Mouse (Mus musculus) megakaryocyte-erythroid progenitor cell, adult 5-6 weeks (primary cell): Measurements from ENCODE around the gene 4833427G06Rik. TPM values are rescaled to one million over a fixed set of nuclear protein-coding genes. Genes with fewer than 3 reads are reported as not detected.
"Not testable (repeated sequence)": the region's sequence is repeated elsewhere in the genome, so short reads cannot be mapped to it uniquely, and the experiment has no call there.

Source experiments
- ATAC-seq: replicated peaks from 2 replicates; pipeline ENCODE4 v1.8.0; 2016; ENCODE audit warnings: mild to moderate bottlenecking, inconsistent platforms; ENCODE audit not compliant: severe bottlenecking, poor library complexity, low FRiP score, low TSS enrichment
- total RNA-seq, 2 experiments: library from RNA; stranded (forward) in 1 of 2; stranded (reverse) in 1 of 2; fragments of 200-1000, 215-1000 nt in 1 of 2; fragments of >200 nt in 1 of 2; fragmentation: Nextera tagmentation in 1 of 2; gene quantifications; 2 replicates each; pipeline ENCODE4 v1.2.3; 2014 to 2017

4833427G06Rik gene
- total RNA-seq (2014; fragmentation: Nextera tagmentation): not detected in 2 replicates
- total RNA-seq (2017): not detected in 2 replicates

- ATAC-seq: 0 out of 2 replicates have a peak, but pooled peaks have one; percentile 34
These were observed at the start of gene 4833427G06Rik for GRCm38 (mm10) chr9:51101756-51102425. TSS of gene 4833427G06Rik (minus strand) at chr9:51102078.

DNA sequence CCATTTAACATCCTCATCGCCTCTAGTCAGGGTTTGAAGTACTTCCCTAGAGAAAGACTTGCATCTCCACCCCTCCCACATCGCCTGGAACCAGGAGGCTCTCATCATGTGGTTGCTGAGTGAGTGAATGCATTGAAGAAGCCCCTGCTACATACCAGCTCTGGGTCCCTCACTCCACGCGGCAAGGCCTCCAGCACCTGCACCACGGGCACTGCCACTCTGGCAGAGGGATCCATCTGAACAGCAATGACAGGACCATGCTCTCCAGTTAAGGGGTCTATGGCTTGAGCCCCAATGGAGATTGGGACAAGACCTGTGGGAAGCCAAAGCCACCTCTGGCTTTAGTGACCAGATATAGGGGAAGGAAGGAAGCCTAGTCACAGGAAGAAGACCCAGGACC lies 45.4 kb upstream of the 4833427G06Rik start:
- ATAC-seq: no peak

DNA sequence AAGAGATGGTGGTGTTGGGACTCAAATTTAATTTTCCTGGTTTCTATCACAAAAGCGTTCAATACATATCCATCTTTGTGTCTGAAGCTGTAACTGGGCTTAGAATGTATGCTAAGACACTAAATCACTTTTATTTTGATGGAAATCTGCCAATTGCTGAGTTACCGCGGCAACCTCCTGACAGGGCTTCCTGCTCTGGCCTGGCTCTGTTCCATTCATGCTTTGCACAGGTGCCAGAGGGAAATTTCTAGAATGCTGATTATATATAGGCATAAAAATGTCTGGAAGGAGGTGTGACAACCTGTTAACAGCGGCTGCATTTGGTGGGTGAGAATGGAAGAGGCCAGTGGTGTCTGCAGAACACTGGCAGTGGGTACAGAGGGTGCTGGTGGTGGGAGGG lies 44.6 kb upstream of the 4833427G06Rik start:
- no peak for ATAC-seq

DNA sequence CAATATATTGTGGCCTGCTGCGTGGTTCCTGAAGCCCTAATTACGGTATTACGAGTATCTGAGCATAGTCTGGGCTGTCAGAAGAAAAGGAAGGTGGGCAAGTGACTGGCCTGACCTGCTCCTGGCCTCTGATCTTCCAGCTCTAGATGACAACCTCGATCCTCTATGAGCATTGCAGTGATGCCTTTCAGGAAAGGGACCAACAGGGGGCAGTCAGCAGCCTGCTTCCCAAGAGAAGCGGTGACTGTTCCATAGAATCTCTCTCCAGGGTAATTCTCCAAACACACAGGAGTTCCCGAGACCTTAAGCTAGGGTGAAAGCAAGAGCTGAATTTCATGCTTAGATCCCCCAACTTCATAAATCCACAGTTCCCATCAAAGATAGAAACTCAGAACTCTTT lies 42.3 kb upstream of the 4833427G06Rik start:
- ATAC-seq: no peak

DNA sequence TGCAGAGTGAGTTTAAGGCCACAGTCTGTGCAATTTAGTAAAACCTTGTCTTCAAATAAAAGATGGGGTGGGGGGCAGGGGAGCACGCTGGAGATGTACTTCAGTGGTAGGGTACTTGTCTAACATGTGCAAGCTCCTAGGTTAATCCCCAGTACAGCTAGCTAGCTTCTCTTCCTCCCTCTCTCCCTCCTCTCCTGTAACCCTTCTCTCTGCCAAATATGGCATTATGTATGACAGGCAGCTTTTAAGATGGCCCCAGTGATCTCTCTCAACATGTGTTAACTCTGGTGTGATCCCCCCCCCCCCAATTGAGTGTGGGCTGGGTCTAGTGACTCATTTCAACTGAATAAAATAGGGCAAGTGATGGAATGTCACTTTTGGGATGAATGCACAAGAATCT lies 41.6 kb upstream of the 4833427G06Rik start:
- no peak for ATAC-seq

DNA sequence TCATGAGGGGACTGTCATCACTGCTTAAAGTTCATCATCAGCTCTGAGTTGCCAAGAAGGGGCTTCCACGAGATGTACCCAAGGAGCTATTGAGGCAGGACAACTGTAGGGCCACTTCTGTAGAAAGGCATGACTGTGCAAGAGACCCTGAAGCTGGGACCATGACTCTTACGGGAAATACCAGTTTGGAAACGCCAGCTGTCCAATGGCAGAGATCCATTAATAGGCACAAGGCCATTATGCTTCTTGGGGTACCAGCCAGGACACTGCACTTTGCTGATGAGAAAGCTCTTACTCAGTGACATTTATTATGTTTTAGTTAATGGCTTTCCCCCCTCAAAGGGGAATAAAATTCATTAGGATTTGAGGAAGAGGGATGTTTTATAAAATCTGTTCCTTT lies 38.8 kb upstream of the 4833427G06Rik start:
- ATAC-seq: no peak

DNA sequence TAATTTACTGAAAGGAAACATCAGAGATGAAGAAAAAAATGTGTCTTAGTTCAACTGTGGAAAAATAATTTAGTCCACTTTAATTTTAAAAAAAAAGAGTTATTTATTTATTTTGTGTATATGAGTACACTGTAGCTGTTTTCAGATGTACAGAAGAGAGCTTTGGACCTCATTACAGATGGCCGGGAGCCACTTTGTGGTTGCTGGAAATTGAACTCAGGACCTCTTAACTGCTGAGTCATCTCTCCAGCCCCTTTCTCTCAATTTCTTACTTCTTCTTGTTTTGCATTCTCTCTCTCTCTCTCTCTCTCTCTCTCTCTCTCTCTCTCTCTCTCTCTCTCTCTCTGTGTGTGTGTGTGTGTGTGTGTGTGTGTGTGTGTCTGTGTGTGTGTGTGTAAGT lies 37.5 kb upstream of the 4833427G06Rik start:
- not testable (repeated sequence) for ATAC-seq

DNA sequence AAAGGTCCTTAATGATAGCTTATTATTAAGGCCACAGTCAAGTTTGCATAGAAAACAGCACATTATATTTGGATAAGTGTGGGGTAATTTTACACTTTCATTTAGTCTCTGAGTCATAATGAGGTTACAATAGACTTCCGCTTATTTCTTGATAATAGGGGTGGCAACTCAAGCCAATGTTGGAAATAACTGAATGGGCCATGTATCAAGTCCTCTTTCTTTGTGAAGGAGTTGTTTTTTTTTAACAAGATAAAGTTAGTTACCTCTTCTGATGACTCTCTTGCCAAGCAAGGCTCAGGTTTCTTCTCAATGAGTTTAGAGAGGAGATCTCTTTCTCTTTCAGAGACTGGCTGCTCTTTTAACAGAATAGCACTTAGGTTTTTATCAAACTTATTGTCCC lies 36.4 kb upstream of the 4833427G06Rik start:
- ATAC-seq: no peak

GRCm38 (mm10) chr9:51137836-51138235 lies 36.0 kb upstream of the 4833427G06Rik start:
- ATAC-seq: peak; percentile 56; the same call in 1 of the 2 replicates

DNA sequence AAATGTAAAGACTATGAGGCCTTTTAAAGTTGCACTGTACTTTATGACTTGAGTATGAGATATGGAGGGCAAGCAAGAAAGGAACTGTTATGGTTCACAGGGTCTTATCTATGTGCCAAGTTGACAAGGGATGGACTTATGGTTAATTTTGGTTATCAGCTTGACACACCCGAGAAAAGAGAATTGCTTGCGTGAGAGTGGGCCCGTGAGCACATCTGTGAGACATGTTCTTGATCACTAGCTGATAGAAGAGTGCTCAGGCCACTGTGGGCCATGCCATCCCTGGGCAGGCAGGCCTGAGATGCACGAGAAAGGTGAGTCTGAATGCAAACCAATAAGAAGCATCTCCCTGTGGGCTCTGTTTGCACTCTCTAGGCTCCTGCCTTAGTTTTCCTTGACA lies 35.6 kb upstream of the 4833427G06Rik start:
- ATAC-seq: peak; percentile 55

DNA sequence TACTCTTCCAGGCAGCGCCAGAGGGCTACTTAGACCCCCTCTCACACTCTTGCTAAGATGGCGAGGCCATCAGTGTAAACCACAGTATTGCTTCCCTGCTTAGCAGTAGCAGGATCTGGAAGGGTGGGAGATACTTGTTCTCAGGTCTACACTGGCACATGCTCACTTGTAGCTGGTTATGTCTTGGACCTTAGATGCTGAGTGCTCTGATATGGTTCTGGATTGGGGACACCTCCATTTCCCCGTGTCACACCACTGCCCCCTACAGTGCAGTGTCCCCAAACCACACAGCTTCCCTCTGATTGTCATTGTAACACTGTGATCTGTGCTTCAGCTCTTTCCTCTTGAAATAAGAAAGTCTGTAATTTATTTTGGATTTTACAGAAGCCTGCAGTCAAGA lies 35.1 kb upstream of the 4833427G06Rik start:
- ATAC-seq: peak; percentile 88

DNA sequence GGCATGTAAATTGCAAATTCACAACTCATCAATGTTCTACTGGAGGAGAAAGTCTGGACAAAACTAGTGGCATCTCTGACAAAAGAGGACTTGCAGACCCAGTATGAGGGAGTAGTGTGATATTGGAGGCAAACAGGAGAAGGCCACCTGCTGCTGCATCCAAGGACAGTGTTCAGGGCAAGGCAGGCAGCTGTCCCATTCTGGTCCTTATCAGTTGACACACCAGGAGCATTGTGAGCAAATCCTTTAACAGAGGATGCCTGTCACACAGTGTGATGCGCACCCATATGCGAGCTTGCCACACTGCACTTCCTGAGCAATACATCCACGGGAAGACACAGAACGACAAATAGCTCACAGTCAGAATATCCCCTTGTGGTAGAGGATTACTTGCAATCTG lies 12.9 kb upstream of the 4833427G06Rik start:
- no peak for ATAC-seq

- no peak for ATAC-seq
These were observed 3.9 kb upstream of the 4833427G06Rik start for GRCm38 (mm10) chr9:51105751-51106150.

DNA sequence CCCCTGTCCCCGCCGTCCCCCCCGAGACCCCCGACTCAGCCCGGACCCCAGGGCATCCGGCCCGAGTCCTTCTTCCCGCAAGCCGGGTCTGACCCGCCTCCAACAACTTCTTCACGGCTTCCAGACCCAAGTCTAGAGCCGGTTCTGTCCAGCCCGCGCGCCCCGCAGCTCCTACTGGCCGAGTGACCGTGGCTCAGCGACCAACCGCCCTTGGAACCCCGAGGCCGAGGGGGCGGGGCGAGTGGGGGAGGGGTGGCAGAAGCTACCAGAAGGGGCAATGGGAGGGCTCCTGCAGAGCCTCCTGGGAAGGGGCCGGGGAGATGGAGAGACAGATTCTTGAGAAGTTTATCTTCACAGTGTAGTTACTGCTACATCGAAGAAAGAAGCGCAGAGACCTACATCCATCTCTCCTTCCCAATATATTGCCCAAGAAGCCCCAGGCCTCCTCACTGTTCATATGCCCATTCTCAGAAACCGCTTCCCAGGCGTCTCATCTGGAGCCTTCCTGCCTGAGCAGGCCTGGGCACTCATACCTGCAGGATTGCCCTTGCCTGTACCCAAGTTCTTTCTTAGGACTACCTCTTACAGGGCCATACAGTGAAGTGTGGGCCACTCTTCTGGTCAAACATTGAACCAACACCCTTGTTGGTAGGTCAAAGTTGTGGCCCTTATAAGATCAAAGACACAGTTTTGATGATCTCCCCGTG lies 2.1 kb upstream of the 4833427G06Rik start:
- ATAC-seq: no peak

- ATAC-seq: no peak
These were observed 1.3 kb upstream of the 4833427G06Rik start for GRCm38 (mm10) chr9:51102963-51103807.

GRCm38 (mm10) chr9:51096306-51096705 lies 5.6 kb downstream of the 4833427G06Rik start:
- 0 out of 2 replicates have a peak, but pooled peaks have one; percentile 22 for ATAC-seq

- ATAC-seq: peak; percentile 75
These were observed 8.2 kb downstream of the 4833427G06Rik start for GRCm38 (mm10) chr9:51093697-51094096.

GRCm38 (mm10) chr9:51081614-51082013 lies 20.3 kb downstream of the 4833427G06Rik start:
- ATAC-seq: no peak

GRCm38 (mm10) chr9:51076979-51077315 lies 24.9 kb downstream of the 4833427G06Rik start, which contains the start of gene Layn:
TSS of gene Layn (minus strand) at chr9:51077094.
- peak; percentile 91 for ATAC-seq
